Mouse (Mus musculus) gastrocnemius, postnatal 14 days (tissue): ENCODE results near the gene Dph1. TPM values are rescaled to one million over a fixed set of nuclear protein-coding genes. Genes with fewer than 3 reads are reported as not detected.

Experiments used
- DNase-seq: peaks from one replicate; pipeline ENCODE4 v3.0.0; 2021; ENCODE audit warnings: mixed read lengths
- intact Hi-C: fragments of 180-260 bp; cut with DNase I; formaldehyde crosslinking; loops from one replicate; pipeline ENCODE4 v1.15.1; 2025; ENCODE audit warnings: low total_unique reads
- total RNA-seq, 2 experiments: library from RNA; stranded (reverse); gene quantifications; 2 replicates each; pipeline ENCODE4 v1.2.3; 2021

Gene Dph1
- total RNA-seq, 2 experiments from 2014 or later: 6.6 to 6.9 TPM

DNA sequence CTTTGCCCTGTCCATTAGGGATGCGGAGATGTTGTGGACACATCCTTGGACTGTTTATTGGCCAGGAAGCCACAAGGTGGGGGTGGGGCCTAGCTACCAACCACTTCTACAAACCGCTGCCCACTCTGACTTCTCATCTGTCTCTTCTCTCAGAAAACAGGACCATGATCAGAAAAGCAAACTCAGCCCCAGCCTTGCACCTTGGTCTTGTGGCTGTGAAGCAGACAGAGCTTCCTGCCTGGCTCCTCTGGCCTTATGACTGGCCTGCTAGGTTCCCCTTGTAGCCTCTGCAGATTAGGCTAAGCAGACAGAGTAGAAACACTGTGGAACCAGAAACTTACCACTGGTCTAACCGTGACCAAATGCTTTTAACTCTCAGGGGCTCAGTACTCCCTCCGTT lies 18.3 kb upstream of the Dph1 start:
- no peak for DNase-seq
- intact Hi-C loops: no loop called here

DNA sequence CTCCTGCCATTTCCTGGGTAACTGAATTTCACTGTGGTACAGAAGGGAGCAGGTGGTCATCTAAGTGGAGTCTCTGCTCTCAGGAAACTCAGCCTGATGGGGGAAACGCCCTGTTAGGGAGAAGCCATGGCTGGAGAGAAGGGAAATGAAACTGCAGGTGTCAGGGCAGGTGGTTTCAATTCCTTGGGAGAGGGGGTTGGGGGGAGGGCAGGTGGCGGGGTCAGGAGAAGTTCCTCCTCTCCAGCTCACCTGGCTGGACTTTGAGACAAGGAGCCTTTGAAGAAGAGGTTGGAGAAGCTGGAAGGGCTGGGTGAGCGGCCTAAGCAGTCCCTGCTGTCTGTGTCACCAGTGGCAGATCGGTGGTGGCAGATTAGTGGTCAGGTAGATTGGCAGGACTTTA lies 15.3 kb upstream of the Dph1 start:
- intact Hi-C loops: no loop called here
- no peak for DNase-seq

DNA sequence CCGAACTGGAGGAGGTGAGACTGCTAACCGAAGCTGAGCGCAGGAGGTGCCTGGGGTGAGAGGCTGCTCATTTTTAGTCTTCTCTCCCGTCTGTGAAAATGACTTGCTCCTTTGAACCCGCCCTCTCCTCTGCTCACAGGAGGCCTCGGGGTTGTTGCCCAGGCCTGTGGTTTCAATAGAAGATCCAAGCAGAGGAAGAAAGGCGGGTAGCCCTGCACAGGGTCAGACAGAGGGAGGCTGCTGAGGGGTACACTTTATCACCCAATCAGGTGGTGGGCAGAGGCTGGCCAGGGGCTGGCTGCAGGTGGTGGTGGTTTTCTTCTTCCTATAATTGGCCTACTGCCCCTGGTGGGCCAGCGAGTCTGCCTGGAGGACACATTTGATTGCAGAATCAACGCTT lies 13.4 kb upstream of the Dph1 start:
- intact Hi-C loops: no loop called here
- no peak for DNase-seq

DNA sequence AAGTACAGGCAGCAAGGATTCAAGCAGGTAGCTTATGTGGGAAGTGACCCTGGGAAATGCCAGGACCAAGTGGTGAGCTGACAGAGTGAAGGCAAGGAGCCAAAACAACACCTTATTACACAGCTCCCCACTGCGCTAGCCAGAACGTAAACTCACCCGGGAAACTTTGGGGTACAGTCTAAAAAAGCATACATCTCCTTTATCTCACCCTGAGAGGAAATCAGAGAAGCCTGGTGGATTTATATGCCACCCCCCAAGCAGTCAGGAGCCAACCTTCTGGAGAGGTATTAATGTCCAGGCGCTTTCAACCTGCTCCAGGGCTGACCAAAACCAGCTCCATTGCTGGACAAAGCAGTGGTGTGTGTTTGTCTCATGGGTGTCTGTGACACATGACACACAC lies 12.9 kb upstream of the Dph1 start:
- intact Hi-C loops: no loop called here
- DNase-seq: no peak

DNA sequence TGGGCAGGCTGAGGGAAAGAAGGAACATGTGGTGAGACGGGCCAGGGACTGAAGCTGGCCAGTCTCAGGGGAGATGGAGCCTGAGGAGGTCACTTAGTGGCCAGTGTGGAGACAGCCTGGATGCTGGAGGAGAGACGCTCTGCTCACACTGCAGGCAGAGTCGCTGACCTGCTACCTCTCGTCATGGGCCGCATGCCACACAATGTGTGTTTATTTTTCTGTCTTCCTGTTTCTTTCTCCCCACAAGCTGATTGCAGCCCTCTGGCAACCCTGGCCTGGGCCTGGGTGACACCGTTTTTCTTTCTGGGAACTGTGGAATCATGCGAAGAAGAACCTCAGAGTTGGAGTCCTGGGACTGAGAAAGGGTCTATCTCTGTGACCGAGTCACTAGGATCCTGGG lies 10.7 kb upstream of the Dph1 start:
- DNase-seq: no peak
- intact Hi-C loops: no loop called here

DNA sequence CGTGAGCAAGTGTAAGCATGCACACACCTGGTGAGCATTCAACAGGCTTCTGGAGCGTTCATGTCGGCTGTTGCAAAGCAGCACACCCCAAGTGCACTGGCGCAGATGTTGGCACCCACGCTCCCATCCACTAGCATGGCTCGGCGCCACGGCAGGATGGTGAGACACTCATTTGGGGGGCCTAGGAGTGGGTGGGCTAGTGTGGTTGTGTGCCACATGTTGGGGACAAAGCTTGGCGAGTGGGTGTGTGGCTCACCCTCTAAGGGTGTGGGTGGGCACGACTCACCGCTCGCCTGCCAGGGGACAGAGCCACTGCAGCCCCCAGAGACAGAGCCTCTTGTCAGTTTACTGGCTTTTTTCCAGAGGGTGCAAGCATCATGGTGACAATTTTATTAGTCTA lies 9.9 kb upstream of the Dph1 start:
- DNase-seq: no peak

DNA sequence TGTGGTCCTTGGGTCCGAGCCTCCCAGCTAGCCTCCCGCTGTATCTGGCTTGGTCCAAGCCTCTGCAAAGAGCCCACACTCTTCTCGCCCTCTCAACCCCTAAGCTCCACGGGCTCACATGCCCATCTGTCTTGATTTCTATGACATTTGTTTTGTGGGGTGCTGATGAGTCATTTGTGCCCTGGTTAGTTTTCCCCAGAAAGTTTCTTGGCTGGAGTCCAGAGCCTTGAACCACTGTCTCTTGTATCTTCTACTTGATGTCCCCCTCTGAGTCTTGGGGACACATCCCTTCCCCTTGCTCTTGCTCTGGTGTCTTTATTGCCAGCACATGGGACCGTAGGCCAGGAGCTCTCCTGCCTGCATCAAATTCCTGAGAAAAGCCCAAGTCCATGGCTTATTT lies 8.9 kb upstream of the Dph1 start:
- intact Hi-C loops: no loop called here
- DNase-seq: no peak

More for the DNA sequence above, 9.9 kb upstream of the Dph1 start:
- intact Hi-C loops: no loop called here

DNA sequence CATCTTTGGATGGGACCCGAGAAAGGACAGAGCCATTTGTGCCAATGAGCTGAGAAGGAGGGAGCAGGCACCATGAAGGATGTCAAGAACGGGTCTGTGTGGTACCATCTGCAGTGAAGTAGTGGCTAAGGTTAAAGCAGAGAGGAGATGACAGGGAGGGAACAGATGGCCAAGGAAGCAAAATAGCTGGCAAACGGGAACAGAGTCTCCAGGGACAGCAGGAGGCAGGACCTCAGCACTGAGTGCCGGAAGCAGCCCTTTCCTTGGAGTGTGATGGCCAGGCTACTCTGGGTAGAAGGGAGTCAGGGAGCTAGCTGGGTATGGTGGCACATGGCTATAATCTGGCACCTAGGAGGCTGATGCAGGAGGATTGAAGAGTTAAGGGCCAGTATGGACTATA lies 7.8 kb upstream of the Dph1 start:
- intact Hi-C loops: no loop called here
- DNase-seq: no peak

DNA sequence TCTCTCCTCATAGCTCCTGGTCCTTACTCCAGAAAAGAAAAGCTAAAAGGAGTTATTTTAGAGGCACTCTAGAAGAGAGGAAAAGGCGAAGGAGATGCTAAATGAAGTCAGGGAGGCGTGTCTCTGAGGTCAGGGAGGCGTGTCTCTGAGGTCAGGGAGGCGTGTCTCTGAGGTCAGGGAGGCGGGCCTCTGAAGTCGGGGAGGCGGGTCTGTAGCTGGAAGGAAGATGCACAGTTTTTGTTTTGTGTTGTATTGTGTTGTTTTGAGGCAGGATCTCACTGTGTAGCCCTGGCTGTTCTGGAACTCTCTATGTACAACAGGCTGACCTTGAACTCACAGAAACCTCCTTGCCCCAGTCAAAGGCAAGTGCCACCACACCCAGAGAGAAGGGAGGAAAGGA lies 6.9 kb upstream of the Dph1 start:
- intact Hi-C loops: no loop called here
- no peak for DNase-seq

DNA sequence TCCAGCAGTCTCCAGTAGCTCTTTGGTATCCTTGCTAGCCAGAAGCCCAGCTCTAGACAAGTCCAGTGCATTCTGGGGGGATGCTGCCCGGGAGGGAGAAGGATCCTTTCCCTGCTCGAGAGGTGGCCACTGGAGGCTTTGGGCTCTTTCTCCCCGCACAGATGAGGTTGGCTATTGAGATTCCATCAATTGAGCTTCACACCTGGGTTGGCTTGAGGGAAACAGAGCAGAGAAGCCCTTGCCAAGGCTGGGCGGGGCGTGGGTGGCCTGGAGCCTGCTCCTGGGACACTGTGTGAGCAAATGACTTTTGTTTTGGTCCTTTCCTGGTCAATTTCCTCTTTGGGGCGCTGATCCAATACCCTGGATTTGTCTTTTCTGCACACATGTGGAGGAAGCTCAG lies 5.1 kb upstream of the Dph1 start:
- no peak for DNase-seq

DNA sequence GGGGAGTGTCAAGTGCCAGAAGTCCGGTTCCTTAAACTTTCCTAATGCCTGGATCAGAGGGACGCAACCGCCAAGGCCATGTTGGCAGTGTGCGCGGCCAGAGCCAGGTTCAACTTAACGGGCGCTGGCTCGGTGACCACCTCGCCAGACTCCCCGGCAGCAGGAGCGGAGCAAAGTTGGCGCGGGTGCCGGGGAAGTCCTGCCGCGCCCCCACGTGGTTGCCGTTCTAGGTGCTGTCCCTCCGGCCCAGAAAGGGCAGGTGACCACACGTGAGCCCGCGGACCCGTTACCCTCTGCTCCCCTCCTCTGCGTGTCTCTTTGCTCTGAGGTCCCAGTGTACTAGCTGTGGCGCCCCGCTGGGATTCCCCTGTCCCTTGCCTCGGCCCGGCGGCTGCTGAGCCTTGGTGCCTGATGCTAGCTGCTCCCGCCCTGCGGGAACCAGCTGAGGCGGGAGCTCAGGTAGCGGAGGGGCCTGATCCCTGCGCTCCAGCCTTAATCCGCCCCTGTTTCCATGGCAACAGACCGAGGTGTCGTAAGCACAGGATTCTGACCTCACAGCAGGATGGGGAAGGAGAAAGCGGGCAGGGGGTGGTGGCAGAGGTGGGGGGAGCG lies 3.9 kb upstream of the Dph1 start:
- intact Hi-C loops: loop anchor here (5.0 kb wide), 2 partner anchors 37 to 97 kb away; no protein-coding TSS in a partner anchor
- DNase-seq: peak; percentile 35

More for the DNA sequence above, 5.1 kb upstream of the Dph1 start:
- intact Hi-C loops: no loop called here

DNA sequence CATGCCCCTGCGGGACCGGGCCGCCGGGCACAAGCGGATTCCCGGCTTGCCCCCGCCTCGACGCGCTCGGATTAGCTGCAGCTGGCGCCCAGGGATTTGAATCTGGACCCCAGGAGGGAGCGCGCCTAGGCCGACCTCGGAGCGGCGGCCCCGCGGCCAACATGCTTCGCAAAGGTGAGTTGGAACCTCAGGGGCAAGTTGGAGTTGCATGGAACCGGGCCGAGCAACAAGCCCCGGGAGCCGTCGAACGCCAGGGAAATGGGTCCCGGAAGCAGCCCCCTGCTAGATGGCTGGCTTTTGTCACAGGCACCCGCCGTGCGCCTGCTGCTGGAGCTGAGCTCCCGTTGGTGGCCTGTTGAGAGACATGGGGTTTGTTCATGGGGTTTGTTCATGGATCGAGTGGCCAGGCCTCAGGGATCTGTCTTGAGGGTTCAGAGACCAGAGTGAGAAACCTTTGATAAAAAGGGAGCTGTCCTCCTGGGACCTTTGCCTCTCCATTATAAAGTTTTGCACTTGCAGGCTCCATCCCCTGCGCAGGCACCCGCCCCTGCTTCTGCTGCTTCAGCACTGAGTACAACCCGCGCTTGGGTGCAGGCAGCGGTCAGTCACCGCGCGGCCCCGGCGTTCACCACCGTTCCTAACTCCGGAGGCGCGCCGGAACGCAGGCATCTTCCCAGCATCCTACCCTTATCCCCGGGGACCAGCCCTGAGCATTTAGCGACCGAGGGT lies 3.2 kb upstream of the Dph1 start:
- intact Hi-C loops: loop anchor here (5.0 kb wide), 2 partner anchors 38 to 98 kb away; no protein-coding TSS in a partner anchor
- DNase-seq: no peak

DNA sequence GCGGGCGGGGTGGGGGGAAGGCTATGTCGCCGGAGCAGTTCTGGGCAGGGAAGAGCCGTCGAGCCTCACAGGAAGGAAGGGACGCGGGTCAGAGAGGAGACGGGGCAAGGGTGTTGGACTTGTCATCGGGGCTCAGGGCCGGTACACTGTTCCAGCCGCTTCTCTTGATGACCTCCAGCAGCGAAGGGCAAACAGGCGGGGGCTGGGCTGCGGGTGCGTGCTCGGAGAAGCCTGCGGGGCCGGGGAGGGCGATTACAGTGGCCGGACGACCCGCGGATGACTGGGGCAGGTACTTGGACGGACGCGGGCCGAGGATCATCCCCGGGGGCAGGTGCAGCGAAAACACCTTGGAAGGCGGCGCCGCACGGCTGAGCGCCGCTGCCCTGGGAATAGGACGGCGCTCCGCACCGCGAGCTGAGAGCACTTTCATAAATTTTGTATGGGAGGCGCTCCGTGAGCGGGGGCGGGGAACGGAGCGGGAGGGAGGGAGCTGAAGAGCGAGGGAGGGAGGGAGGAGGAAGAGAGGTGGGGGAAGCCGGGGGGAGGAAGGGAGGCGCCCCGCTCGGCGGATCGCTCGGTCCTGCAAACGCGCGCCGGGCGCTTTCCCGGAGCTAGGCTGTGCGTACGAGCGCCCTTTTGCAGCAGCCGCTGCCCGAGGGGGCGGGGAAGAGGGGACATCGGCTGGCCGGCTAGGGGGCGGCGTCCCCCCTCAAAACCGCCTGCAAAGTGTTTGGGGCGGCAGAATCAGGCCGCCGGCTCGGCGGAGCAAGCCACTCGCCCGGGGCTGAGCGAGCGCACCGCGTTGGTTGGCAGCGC lies 2.4 kb upstream of the Dph1 start, which contains the start of gene Rtn4rl1:
Gene Rtn4rl1, plus strand, starts transcription at position 528 of the 816 bp plus-strand sequence.
- peak; percentile 69 for DNase-seq
- intact Hi-C loops: loop anchor here (5.0 kb wide), 2 partner anchors 39 to 99 kb away; no protein-coding TSS in a partner anchor

DNA sequence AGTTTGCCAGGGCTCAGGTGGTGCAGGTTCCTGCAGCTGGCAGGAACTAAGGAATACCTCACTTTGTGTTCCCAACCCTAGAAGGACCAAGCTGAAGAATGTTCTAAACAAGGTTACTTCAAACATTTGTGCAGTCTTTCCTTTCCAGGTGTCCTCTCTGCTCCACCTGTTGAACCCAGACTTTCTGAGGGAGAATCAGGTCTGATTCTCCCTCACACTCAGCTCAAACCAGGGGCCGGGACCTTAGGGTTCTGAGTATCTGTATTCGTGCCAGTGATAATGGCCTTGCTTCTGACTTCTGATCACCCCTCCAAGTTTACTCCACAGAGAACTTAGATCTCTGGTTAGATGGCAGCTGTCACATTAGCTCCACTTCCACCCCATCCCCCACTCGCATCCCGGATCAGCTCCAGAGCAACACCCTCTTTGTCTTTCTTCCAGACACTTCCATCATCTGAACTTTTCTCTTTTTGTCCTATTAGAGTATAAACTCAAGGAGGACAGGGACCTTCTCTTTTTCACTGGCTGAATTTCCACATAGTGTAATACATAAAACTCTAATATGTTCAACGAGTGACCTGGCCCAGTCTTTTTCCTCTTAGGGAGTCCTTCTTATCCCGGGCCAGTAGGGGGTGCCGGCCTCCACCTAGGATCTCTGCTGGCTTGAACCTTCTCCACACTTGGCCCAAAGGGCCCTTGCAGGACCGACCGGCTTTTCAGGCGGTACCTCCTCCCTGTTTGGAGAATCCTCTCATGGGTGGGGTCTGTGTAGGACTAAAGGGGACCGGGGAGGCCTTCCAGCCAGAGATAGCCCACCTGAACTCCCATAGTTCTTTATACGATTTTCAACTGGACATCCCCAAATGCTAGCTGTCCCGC lies 1.5 kb upstream of the Dph1 start:
- intact Hi-C loops: loop anchor here (5.0 kb wide), 2 partner anchors 40 to 100 kb away; no protein-coding TSS in a partner anchor
- peak; percentile 84 for DNase-seq

DNA sequence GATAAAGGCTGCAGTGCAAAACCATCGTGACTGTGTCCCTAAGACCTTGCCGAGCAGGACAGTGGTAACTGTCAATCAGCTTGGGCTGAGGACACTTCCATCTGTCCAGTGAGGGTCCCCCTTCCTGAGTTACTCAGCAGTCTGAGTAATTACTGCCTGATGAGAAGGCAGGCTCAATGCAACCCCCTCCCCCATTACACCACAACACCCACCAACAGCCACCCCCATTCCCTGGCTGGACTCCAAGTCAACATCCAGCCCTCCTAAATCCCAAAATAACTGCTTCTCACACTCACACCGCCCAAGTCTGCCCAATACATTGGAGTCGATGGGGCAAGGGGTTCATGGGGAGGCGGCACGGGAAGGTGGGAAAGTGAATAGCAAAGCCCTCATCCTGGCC lies 800 bp upstream of the Dph1 start:
- intact Hi-C loops: loop anchor here (5.0 kb wide), 2 partner anchors 40 to 100 kb away; no protein-coding TSS in a partner anchor
- no peak for DNase-seq

DNA sequence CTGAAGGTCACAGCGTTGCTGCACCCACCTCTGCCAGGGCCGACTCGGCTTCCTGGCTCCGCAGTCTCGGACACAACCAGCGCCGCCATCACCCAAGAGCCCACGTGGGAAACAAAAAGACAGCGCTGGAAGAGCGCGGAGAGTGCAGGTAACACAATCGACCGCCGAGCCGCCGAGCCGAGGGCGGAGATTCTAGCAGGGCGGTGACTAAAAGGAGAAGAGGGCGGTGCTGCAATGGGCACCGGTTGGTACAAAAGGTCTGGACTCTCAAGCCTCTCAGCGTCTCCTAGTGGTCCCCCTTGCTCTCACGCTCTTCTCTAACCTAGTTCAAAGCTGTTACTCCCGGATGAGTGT lies 693 bp downstream of the Dph1 start:
- intact Hi-C loops: loop anchor here (5.0 kb wide), 2 partner anchors 42 to 102 kb away; no protein-coding TSS in a partner anchor
- DNase-seq: peak; percentile 83

DNA sequence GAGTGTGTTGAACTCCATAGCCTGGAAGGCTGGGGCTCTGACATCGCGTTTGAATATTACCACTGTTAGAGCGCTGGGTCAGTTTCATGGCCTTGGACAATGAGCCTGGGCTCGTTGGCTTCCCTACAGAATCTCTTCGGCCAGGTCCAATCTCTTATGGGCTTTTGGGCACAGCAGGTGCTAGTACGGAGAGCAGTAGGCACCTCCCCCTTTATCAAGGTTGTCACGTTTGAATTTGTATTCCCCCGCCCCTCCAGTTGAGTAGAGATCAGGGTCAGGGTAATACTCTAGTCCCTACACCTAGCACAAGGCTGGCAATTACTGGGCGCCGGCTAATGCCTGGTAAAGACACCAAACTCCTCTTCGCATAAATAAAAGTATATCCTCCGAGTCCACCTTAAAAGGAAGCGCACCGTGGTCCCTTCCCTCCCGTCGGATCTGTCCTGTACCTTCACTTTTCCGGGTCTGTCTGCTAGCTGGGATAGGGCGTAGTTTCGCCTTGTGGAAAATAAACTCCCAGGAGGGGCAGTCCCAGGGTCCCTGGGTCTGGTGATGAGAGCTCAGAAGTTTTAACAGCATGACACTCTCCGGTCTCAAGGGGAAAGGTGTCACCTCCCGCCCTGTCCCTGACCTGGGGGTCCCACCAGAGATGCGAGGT lies 1.2 kb downstream of the Dph1 start:
- DNase-seq: no peak
- intact Hi-C loops: loop anchor here (5.0 kb wide), 2 partner anchors 42 to 102 kb away; no protein-coding TSS in a partner anchor

DNA sequence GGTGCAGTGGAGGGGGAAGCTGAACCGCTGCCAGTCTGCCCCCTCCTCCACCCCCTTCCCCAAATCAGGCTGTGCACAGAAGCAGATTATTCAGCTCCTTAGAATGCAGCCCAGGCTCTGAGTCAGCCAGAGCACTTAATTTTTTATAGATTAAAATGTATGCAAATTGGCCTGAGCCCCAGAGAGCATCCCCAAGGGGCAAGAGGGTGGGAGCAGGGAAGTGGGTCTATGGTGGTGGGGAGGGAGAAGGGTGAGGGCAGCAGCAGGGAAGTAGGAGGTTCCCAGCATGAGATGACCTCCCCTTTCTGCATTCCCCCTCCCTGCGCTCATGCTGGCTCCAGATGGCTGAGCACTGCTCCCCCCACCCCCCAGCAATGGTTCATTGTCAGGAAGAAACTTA lies 6.1 kb downstream of the Dph1 start:
- no peak for DNase-seq
- intact Hi-C loops: no loop called here

DNA sequence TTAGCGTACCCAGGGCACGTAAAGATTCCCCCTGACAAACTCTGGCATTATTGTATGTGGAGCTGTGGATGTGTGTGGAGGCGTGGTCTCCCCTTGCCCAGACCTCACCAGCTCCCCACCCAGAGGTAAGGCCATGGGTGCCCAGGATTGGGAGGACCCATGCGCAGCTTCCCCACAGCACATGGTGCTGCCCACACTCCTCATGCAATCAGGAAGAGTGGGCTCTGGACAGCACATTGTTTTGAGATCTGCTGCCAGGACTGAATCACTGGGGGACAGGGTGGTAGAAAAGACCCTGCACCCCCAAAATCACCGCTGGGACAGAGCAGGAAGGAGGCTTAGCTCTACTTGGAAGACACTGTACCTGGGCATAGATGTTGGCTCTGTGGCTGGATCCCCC lies 6.5 kb downstream of the Dph1 start:
- no peak for DNase-seq
- intact Hi-C loops: no loop called here
